Mouse (Mus musculus): ENCODE results near the gene Hepacam2. TPM values are rescaled to one million over a fixed set of nuclear protein-coding genes. Genes with fewer than 3 reads are reported as not detected.

The Hepacam2 gene
- polyA plus RNA-seq, 1 experiment from 2014 or later, result 0.07 TPM

GRCm38 (mm10) chr6:3485133-3485532 is 13.0 kb downstream of the Hepacam2 start:
- no peaks in the 10 kb centered on the region for H3K27me3 ChIP-seq (replicated peaks; ENCODE audit: control insufficient read depth, insufficient read depth, low read length)
- no peaks in the 10 kb centered on the region for H3K9me3 ChIP-seq (ENCODE audit: control insufficient read depth, low read length)
- DNase-seq (ENCODE audit: low spot score) (no peak), ATAC-seq (replicated peaks; ENCODE audit: low FRiP score) (no peak)
- H3K27ac ChIP-seq (ENCODE audit: low read depth, low read length), result no peak overlapping the region
- 73% methylated on average over 3 of the region's 3 CpGs for WGBS
- H3K4me3 ChIP-seq (ENCODE audit: low read depth, low read length), result no peak overlapping the region
- no peaks in the 10 kb centered on the region for H3K4me1 ChIP-seq (replicated peaks; ENCODE audit: control insufficient read depth, insufficient read depth, low read length)
- no peak overlapping the region for H3K9ac ChIP-seq (ENCODE audit: low read depth, low read length)
- no peaks in the 10 kb centered on the region for H3K36me3 ChIP-seq (ENCODE audit: control insufficient read depth, insufficient read depth, low read length)
- no peak overlapping the region for H3K4me2 ChIP-seq

- Histone ChIP-seq H3K9ac (ENCODE audit: low read depth, low read length) (no peak overlapping the region), H3K27me3 (replicated peaks; ENCODE audit: control insufficient read depth, insufficient read depth, low read length) (no peaks in the 10 kb centered on the region), H3K9me3 (ENCODE audit: control insufficient read depth, low read length) (no peaks in the 10 kb centered on the region), H3K27ac (ENCODE audit: low read depth, low read length) (no peak overlapping the region), H3K36me3 (ENCODE audit: control insufficient read depth, insufficient read depth, low read length) (no peaks in the 10 kb centered on the region), H3K4me3 (ENCODE audit: low read depth, low read length) (no peak overlapping the region), H3K4me1 (replicated peaks; ENCODE audit: control insufficient read depth, insufficient read depth, low read length) (no peaks in the 10 kb centered on the region), H3K4me2 (no peak overlapping the region)
- WGBS, result 77% methylated on average over 3 of the region's 3 CpGs
- ATAC-seq (replicated peaks; ENCODE audit: low FRiP score), result no peak
- no peak for DNase-seq (ENCODE audit: low spot score)
These were observed 16.4 kb downstream of the Hepacam2 start for GRCm38 (mm10) chr6:3481705-3482104.

GRCm38 (mm10) chr6:3479853-3480252 is 18.2 kb downstream of the Hepacam2 start:
- no peaks in the 10 kb centered on the region for H3K36me3 ChIP-seq (ENCODE audit: control insufficient read depth, insufficient read depth, low read length)
- DNase-seq (ENCODE audit: low spot score) (no peak), ATAC-seq (replicated peaks; ENCODE audit: low FRiP score) (no peak)
- no peaks in the 10 kb centered on the region for H3K27me3 ChIP-seq (replicated peaks; ENCODE audit: control insufficient read depth, insufficient read depth, low read length)
- no peak overlapping the region for H3K4me3 ChIP-seq (ENCODE audit: low read depth, low read length)
- WGBS, result 71% methylated on average over 5 of the region's 5 CpGs
- no peak overlapping the region for H3K27ac ChIP-seq (ENCODE audit: low read depth, low read length)
- no peaks in the 10 kb centered on the region for H3K9me3 ChIP-seq (ENCODE audit: control insufficient read depth, low read length)
- no peak overlapping the region for H3K9ac ChIP-seq (ENCODE audit: low read depth, low read length)
- H3K4me1 ChIP-seq (replicated peaks; ENCODE audit: control insufficient read depth, insufficient read depth, low read length), result no peaks in the 10 kb centered on the region
- H3K4me2 ChIP-seq, result no peak overlapping the region

- DNase-seq (ENCODE audit: low spot score), result no peak
- WGBS, result 61% methylated on average over 2 of the region's 2 CpGs
These were observed 21.8 kb downstream of the Hepacam2 start for GRCm38 (mm10) chr6:3476299-3476698.

GRCm38 (mm10) chr6:3470706-3471105 is 27.4 kb downstream of the Hepacam2 start:
- DNase-seq (ENCODE audit: low spot score), result no peak
- 64% methylated on average over 2 of the region's 2 CpGs for WGBS

More at GRCm38 (mm10) chr6:3476299-3476698, 21.8 kb downstream of the Hepacam2 start:
- Histone ChIP-seq H3K27ac (ENCODE audit: low read depth, low read length) (no peak overlapping the region), H3K36me3 (ENCODE audit: control insufficient read depth, insufficient read depth, low read length) (no peaks in the 10 kb centered on the region), H3K4me1 (replicated peaks; ENCODE audit: control insufficient read depth, insufficient read depth, low read length) (no peaks in the 10 kb centered on the region), H3K4me3 (ENCODE audit: low read depth, low read length) (no peak overlapping the region), H3K27me3 (replicated peaks; ENCODE audit: control insufficient read depth, insufficient read depth, low read length) (no peaks in the 10 kb centered on the region), H3K9ac (ENCODE audit: low read depth, low read length) (no peak overlapping the region), H3K4me2 (no peak overlapping the region), H3K9me3 (ENCODE audit: control insufficient read depth, low read length) (no peaks in the 10 kb centered on the region)
- no peak for ATAC-seq (replicated peaks; ENCODE audit: low FRiP score)

GRCm38 (mm10) chr6:3468627-3469026 is 29.5 kb downstream of the Hepacam2 start:
- no peak for DNase-seq (ENCODE audit: low spot score)
- H3K9ac ChIP-seq (ENCODE audit: low read depth, low read length), result no peak overlapping the region
- H3K4me2 ChIP-seq, result no peak overlapping the region
- WGBS, result 28% methylated on average over 1 of the region's 1 CpGs
- H3K4me3 ChIP-seq (ENCODE audit: low read depth, low read length), result no peak overlapping the region
- H3K27ac ChIP-seq (ENCODE audit: low read depth, low read length), result no peak overlapping the region
- no peaks in the 10 kb centered on the region for H3K4me1 ChIP-seq (replicated peaks; ENCODE audit: control insufficient read depth, insufficient read depth, low read length)
- H3K9me3 ChIP-seq (ENCODE audit: control insufficient read depth, low read length), result no peaks in the 10 kb centered on the region
- no peaks in the 10 kb centered on the region for H3K27me3 ChIP-seq (replicated peaks; ENCODE audit: control insufficient read depth, insufficient read depth, low read length)
- no peaks in the 10 kb centered on the region for H3K36me3 ChIP-seq (ENCODE audit: control insufficient read depth, insufficient read depth, low read length)
- no peak for ATAC-seq (replicated peaks; ENCODE audit: low FRiP score)

More at GRCm38 (mm10) chr6:3470706-3471105, 27.4 kb downstream of the Hepacam2 start:
- Histone ChIP-seq H3K9ac (ENCODE audit: low read depth, low read length) (no peak overlapping the region), H3K27me3 (replicated peaks; ENCODE audit: control insufficient read depth, insufficient read depth, low read length) (no peaks in the 10 kb centered on the region), H3K4me2 (no peak overlapping the region), H3K36me3 (ENCODE audit: control insufficient read depth, insufficient read depth, low read length) (no peaks in the 10 kb centered on the region), H3K4me3 (ENCODE audit: low read depth, low read length) (no peak overlapping the region), H3K27ac (ENCODE audit: low read depth, low read length) (no peak overlapping the region), H3K9me3 (ENCODE audit: control insufficient read depth, low read length) (no peaks in the 10 kb centered on the region), H3K4me1 (replicated peaks; ENCODE audit: control insufficient read depth, insufficient read depth, low read length) (no peaks in the 10 kb centered on the region)
- no peak for ATAC-seq (replicated peaks; ENCODE audit: low FRiP score)

GRCm38 (mm10) chr6:3463594-3463993 is 34.5 kb downstream of the Hepacam2 start:
- H3K9me3 ChIP-seq (ENCODE audit: control insufficient read depth, low read length), result no peaks in the 10 kb centered on the region
- H3K36me3 ChIP-seq (ENCODE audit: control insufficient read depth, insufficient read depth, low read length), result no peaks in the 10 kb centered on the region
- WGBS, result 70% methylated on average over 2 of the region's 2 CpGs
- no peak overlapping the region for H3K9ac ChIP-seq (ENCODE audit: low read depth, low read length)
- H3K4me3 ChIP-seq (ENCODE audit: low read depth, low read length), result no peak overlapping the region
- H3K27me3 ChIP-seq (replicated peaks; ENCODE audit: control insufficient read depth, insufficient read depth, low read length), result no peaks in the 10 kb centered on the region
- H3K27ac ChIP-seq (ENCODE audit: low read depth, low read length), result no peak overlapping the region
- no peak for DNase-seq (ENCODE audit: low spot score)
- H3K4me2 ChIP-seq, result no peak overlapping the region
- H3K4me1 ChIP-seq (replicated peaks; ENCODE audit: control insufficient read depth, insufficient read depth, low read length), result no peaks in the 10 kb centered on the region
- no peak for ATAC-seq (replicated peaks; ENCODE audit: low FRiP score)

GRCm38 (mm10) chr6:3463026-3463425 is 35.1 kb downstream of the Hepacam2 start:
- 74% methylated on average over 6 of the region's 6 CpGs for WGBS
- Histone ChIP-seq H3K4me3 (ENCODE audit: low read depth, low read length) (no peak overlapping the region), H3K4me2 (no peak overlapping the region), H3K27ac (ENCODE audit: low read depth, low read length) (no peak overlapping the region), H3K4me1 (replicated peaks; ENCODE audit: control insufficient read depth, insufficient read depth, low read length) (no peaks in the 10 kb centered on the region), H3K9ac (ENCODE audit: low read depth, low read length) (no peak overlapping the region), H3K36me3 (ENCODE audit: control insufficient read depth, insufficient read depth, low read length) (no peaks in the 10 kb centered on the region), H3K9me3 (ENCODE audit: control insufficient read depth, low read length) (no peaks in the 10 kb centered on the region), H3K27me3 (replicated peaks; ENCODE audit: control insufficient read depth, insufficient read depth, low read length) (no peaks in the 10 kb centered on the region)
- DNase-seq (ENCODE audit: low spot score), result no peak
- no peak for ATAC-seq (replicated peaks; ENCODE audit: low FRiP score)

- no peak overlapping the region for H3K27ac ChIP-seq (ENCODE audit: low read depth, low read length)
- H3K4me1 ChIP-seq (replicated peaks; ENCODE audit: control insufficient read depth, insufficient read depth, low read length), result no peaks in the 10 kb centered on the region
- no peak overlapping the region for H3K9ac ChIP-seq (ENCODE audit: low read depth, low read length)
- H3K9me3 ChIP-seq (ENCODE audit: control insufficient read depth, low read length), result no peaks in the 10 kb centered on the region
- H3K4me3 ChIP-seq (ENCODE audit: low read depth, low read length), result no peak overlapping the region
- no peaks in the 10 kb centered on the region for H3K36me3 ChIP-seq (ENCODE audit: control insufficient read depth, insufficient read depth, low read length)
- no peak overlapping the region for H3K4me2 ChIP-seq
- H3K27me3 ChIP-seq (replicated peaks; ENCODE audit: control insufficient read depth, insufficient read depth, low read length), result no peaks in the 10 kb centered on the region
- DNase-seq (ENCODE audit: low spot score) (no peak), ATAC-seq (replicated peaks; ENCODE audit: low FRiP score) (no peak)
- 59% methylated on average over 11 of the region's 11 CpGs for WGBS
These were observed 42.1 kb downstream of the Hepacam2 start for GRCm38 (mm10) chr6:3455944-3456536.
